Comparison of ENCODE assay signal across 8 mouse cellular contexts in the genomic region with DNA sequence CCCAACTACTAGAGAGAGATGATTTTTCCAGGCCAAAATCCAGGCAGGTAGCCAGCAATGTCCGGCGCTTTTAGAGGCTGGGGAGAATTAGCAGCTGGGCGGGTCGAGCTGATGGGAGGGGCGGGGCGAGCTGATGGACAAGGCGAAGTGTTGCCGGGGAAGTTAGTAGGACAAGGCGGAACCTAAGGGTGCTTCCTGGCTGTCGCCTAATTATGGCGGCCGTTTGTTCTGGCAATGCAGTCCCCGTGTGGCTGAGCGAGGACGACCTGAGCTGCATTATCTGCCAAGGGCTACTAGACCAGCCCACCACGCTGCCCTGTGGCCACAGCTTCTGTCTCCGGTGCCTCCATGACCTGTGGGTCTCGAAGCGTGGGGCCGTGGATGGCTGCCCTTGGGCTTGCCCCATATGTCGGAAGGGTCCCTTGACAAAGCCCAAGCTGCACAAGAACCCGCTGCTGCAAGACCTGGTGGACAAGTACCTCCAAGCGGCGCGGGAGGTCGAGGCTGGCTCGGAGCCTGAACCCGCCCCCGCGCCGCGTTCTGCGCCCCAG. TPM values are rescaled to one million over a fixed set of nuclear protein-coding genes. Genes with fewer than 3 reads are reported as not detected.
A peak's percentile ranks its signal among the peaks of the same experiment; 100 is the strongest.
DNase-seq lines count a peak whose midpoint lies in the region; ATAC-seq lines count a peak whose summit lies in the region.

Rnf135 (plus strand) TSS at position 147 of the 551 bp plus-strand sequence.

- H3K9ac ChIP-seq in hindbrain, embryonic 15.5 days = peak within 1 kb of the TSS; percentile 70

- ATAC-seq in hindbrain, embryonic 15.5 days (ENCODE audit: low FRiP score, low read depth) = peak; percentile 88

- 4% methylated on average over 33 of the region's 33 CpGs for WGBS in hindbrain, embryonic 15.5 days

- no peaks in the 10 kb centered on the region for H3K27me3 ChIP-seq in hindbrain, embryonic 15.5 days

- H3K9me3 ChIP-seq in hindbrain, embryonic 15.5 days = no peaks in the 10 kb centered on the region

- H3K4me2 ChIP-seq in hindbrain, embryonic 15.5 days = peak within 1 kb of the TSS; percentile 78

- H3K36me3 ChIP-seq in hindbrain, embryonic 15.5 days = no peaks in the 10 kb centered on the region

- no peaks in the 10 kb centered on the region for H3K4me1 ChIP-seq in hindbrain, embryonic 15.5 days (replicated peaks)

- DNase-seq in ZHBTc4 (ENCODE audit: low read depth, low spot score) = peak; percentile 93
- DNase-seq in cerebellum, postnatal 4 days (ENCODE audit: low spot score in 2 of 2) = peak; percentile 72 to 85
- peak; percentile 72 to 73 for DNase-seq in frontal cortex, postnatal 36 days (ENCODE audit: low spot score in 2 of 2)
- DNase-seq in left cerebral cortex, adult 11 months (ENCODE audit: low spot score) = peak; percentile 65
- peak; percentile 97 for DNase-seq in lung, postnatal 36 days
- DNase-seq in retina, embryonic 14.5 days (ENCODE audit: low spot score) = peak; percentile 83
- peak; percentile 59 for DNase-seq in thymus, postnatal 36 days

- peak within 1 kb of the TSS; percentile 55 for H3K4me3 ChIP-seq in hindbrain, embryonic 15.5 days

- peak within 1 kb of the TSS; percentile 75; the same call in 1 of the 2 replicates for H3K27ac ChIP-seq in hindbrain, embryonic 15.5 days (replicated peaks)

RNA-seq across cellular contexts. Expression of gene Rnf135, which starts in this region (rescaled TPM):
- 3.3 and 3.9 TPM in 2 replicates for polyA plus RNA-seq in hindbrain, embryonic 15.5 days (2015; fragmentation: Nextera tagmentation; extraction: Ambion mirVana)

Comparison
In these comparisons a context has a peak if more than half of its experiments do, and no peak if none do; other contexts are left out.
1. Peak in every context shown above with its lines: DNase-seq, ATAC-seq, H3K4me3 ChIP-seq and H3K27ac ChIP-seq.